Comparison of ENCODE assay signal across 8 mouse cellular contexts in the genomic region with DNA sequence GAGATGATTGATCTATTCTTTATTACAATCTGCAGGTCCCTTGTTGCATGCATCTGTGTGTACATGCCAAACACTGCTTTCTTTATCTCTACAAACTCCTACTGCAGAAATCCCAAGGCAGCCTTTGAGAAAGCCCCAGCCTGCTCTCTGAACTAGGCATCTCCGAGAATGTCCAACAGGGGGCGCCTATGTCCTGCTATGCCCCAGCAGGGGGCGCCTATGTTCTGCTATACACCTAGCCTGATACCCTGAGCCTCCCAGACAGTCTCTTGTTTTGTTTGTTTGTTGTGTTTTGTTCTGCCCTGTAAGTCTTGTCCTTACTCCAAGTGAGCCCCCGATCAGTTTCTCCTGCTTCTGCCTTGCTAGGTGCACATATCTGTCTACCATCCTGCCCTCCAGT. TPM values are rescaled to one million over a fixed set of nuclear protein-coding genes. Genes with fewer than 3 reads are reported as not detected.
DNase-seq lines count a peak whose midpoint lies in the region; ATAC-seq and TF ChIP-seq lines count a peak whose summit lies in the region.
"Had no signal": no experiment of that assay in that cellular context is flagged by ENCODE, and none has a peak within 500 bp of the region (broad histone marks: within the 10 kb centered on the region; RNA-seq: fewer than 3 reads in every experiment).

No protein-coding gene starts in this region.

- no peak overlapping the region for H3K4me3 ChIP-seq in forebrain, postnatal 0 days (ENCODE audit: low read depth, low read length)
- no peak overlapping the region for H3K4me3 ChIP-seq in hindbrain, embryonic 16.5 days (ENCODE audit: low read length)
- H3K4me3 ChIP-seq: limb, embryonic 13.5 days had no signal

- DNase-seq in ZHBTc4 (ENCODE audit: low read depth, low spot score) = peak; percentile 64
- peak; percentile 74 to 90 for DNase-seq in cerebellum, adult 18-20 months
- peak; percentile 78 for DNase-seq in forebrain, postnatal 0 days
- DNase-seq in layer of hippocampus, postnatal 25 days (ENCODE audit: extremely low spot score in 1 of 2, low spot score in 1 of 2) = peak; percentile 70 to 87
- peak; percentile 44 for DNase-seq in spleen, adult 12 weeks (ENCODE audit: low spot score)

- no peak overlapping the region for H3K27ac ChIP-seq in forebrain, postnatal 0 days (ENCODE audit: low read depth, low read length)
- H3K27ac ChIP-seq in hindbrain, embryonic 16.5 days (ENCODE audit: low read depth, low read length) = no peak overlapping the region
- H3K27ac ChIP-seq: limb, embryonic 13.5 days had no signal

- H3K4me1 ChIP-seq in forebrain, postnatal 0 days (ENCODE audit: insufficient read depth) = no peaks in the 10 kb centered on the region; the same call in 1 of the 2 replicates
- H3K4me1 ChIP-seq in hindbrain, embryonic 16.5 days (ENCODE audit: control insufficient read depth, insufficient read depth, low read depth, low read length) = no peaks in the 10 kb centered on the region

- H3K27me3 ChIP-seq in forebrain, postnatal 0 days (ENCODE audit: insufficient read depth, low read length) = no peaks in the 10 kb centered on the region
- no peaks in the 10 kb centered on the region for H3K27me3 ChIP-seq in hindbrain, embryonic 16.5 days (replicated peaks; ENCODE audit: control insufficient read depth, insufficient read depth, low read length)
- H3K27me3 ChIP-seq: limb, embryonic 13.5 days had no signal

- H3K9ac ChIP-seq in forebrain, postnatal 0 days = no peak overlapping the region
- no peak overlapping the region for H3K9ac ChIP-seq in hindbrain, embryonic 16.5 days (ENCODE audit: low read depth, low read length)
- H3K9ac ChIP-seq: limb, embryonic 13.5 days had no signal

- H3K36me3 ChIP-seq in forebrain, postnatal 0 days (ENCODE audit: insufficient read depth) = no peaks in the 10 kb centered on the region
- no peaks in the 10 kb centered on the region for H3K36me3 ChIP-seq in hindbrain, embryonic 16.5 days (ENCODE audit: control insufficient read depth, insufficient read depth, low read length)

- peak; percentile 86 for TF ChIP-seq CTCF in forebrain, postnatal 0 days (IDR thresholded peaks at IDR 0.05; ENCODE audit: low read depth)

- 36% methylated on average over 4 of the region's 4 CpGs for WGBS in forebrain, postnatal 0 days
- 30% methylated on average over 4 of the region's 4 CpGs for WGBS in hindbrain, embryonic 16.5 days

- ATAC-seq in forebrain, postnatal 0 days = peak; percentile 42; the same call in 1 of the 2 replicates
- ATAC-seq in hindbrain, embryonic 16.5 days = peak; percentile 50; the same call in 1 of the 2 replicates
- ATAC-seq in megakaryocyte, adult 5-6 weeks (ENCODE audit: poor library complexity, severe bottlenecking) = peak; percentile 72; the same call in 1 of the 2 replicates

- H3K4me2 ChIP-seq in forebrain, postnatal 0 days (ENCODE audit: low read depth) = no peak overlapping the region
- H3K4me2 ChIP-seq in hindbrain, embryonic 16.5 days (ENCODE audit: low read length) = no peak overlapping the region
- H3K4me2 ChIP-seq: limb, embryonic 13.5 days had no signal

- no peaks in the 10 kb centered on the region for H3K9me3 ChIP-seq in forebrain, postnatal 0 days (ENCODE audit: low read length)
- no peaks in the 10 kb centered on the region for H3K9me3 ChIP-seq in hindbrain, embryonic 16.5 days (ENCODE audit: control insufficient read depth, low read length)
- H3K9me3 ChIP-seq: limb, embryonic 13.5 days had no signal

RNA-seq across cellular contexts. Expression of a gene that starts 40.1 kb away (rescaled TPM):
- 9.3 and 12.7 TPM in 2 replicates for total RNA-seq in forebrain, postnatal 0 days (2014; rRNA removed)
- polyA plus RNA-seq in forebrain, postnatal 0 days (2015; fragmentation: Nextera tagmentation; extraction: Ambion mirVana) = 4.2 and 4.6 TPM in 2 replicates
- 4.5 and 6.1 TPM in 2 replicates for polyA plus RNA-seq in hindbrain, embryonic 16.5 days (2015; fragmentation: Nextera tagmentation; extraction: Ambion mirVana)
- total RNA-seq in layer of hippocampus, postnatal 25 days (2021) = 10 to 100 TPM; 12.9 to 13.7 TPM
- 56.6 and 60.7 TPM in 2 replicates for total RNA-seq in megakaryocyte, adult 5-6 weeks (2015)
- total RNA-seq in megakaryocyte, adult 5-6 weeks (2017) = 24.3 and 43.1 TPM in 2 replicates
